Mouse (Mus musculus): ENCODE data around the gene Fitm1. TPM values are rescaled to one million over a fixed set of nuclear protein-coding genes. Genes with fewer than 3 reads are reported as not detected.

The Fitm1 gene
- polyA plus RNA-seq, 1 experiment from 2014 or later, result 0.63 TPM

- no peak for ATAC-seq
- H3K9me3 ChIP-seq (replicated peaks), result no peaks in the 10 kb centered on the region
- WGBS (ENCODE audit: insufficient replicate concordance), result 55% methylated on average over 3 of the region's 3 CpGs
- H3K27ac ChIP-seq, result no peak overlapping the region
- H3K9ac ChIP-seq, result no peak overlapping the region
- H3K4me1 ChIP-seq, result peaks cover 53% of the 10 kb centered on the region
- H3K27me3 ChIP-seq (replicated peaks), result no peaks in the 10 kb centered on the region
- H3K4me3 ChIP-seq, result no peak overlapping the region
- no peaks in the 10 kb centered on the region; the same call in 1 of the 2 replicates for H3K36me3 ChIP-seq
- H3K4me2 ChIP-seq, result no peak overlapping the region
These were observed 19.6 kb upstream of the Fitm1 start for GRCm38 (mm10) chr14:55555788-55556187.

DNA sequence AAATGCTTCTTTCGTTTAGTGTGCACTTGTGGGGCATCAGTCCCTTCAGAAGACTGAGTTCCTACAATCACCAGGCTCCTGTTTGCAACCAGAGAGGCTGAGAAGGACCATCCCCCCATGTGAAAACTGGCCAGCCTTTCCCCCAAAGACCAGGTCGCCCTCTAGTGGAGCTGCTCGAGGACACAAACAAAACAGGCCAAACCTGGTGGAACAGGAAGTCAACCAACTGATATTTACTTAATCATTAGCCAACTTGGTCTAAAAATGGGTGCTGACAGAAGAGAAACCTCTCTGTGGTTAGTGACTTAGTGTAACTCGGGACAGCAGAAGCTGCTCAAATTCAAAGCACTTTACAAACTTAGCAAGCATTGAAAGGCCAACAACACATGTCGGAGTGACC, 18.4 kb upstream of the Fitm1 start:
- peak overlapping the region; percentile 99 for H3K27ac ChIP-seq
- ATAC-seq, result no peak
- H3K4me3 ChIP-seq, result no peak overlapping the region
- 0 out of 2 replicates have a peak overlapping the region, but pooled peaks have one; percentile 17 for H3K9ac ChIP-seq
- H3K4me1 ChIP-seq, result peaks cover 65% of the 10 kb centered on the region
- H3K27me3 ChIP-seq (replicated peaks), result no peaks in the 10 kb centered on the region
- WGBS (ENCODE audit: insufficient replicate concordance), result 20% methylated on average over 5 of the region's 5 CpGs
- H3K36me3 ChIP-seq, result peaks cover 3% of the 10 kb centered on the region
- no peaks in the 10 kb centered on the region for H3K9me3 ChIP-seq (replicated peaks)
- no peak overlapping the region for H3K4me2 ChIP-seq

- Histone ChIP-seq H3K9ac (peak overlapping the region; percentile 50; the same call in 1 of the 2 replicates), H3K4me3 (no peak overlapping the region), H3K27me3 (replicated peaks) (no peaks in the 10 kb centered on the region), H3K9me3 (replicated peaks) (no peaks in the 10 kb centered on the region), H3K36me3 (peaks cover 9% of the 10 kb centered on the region), H3K4me2 (no peak overlapping the region), H3K27ac (peak overlapping the region; percentile 99), H3K4me1 (peaks cover 71% of the 10 kb centered on the region)
- 84% methylated on average over 3 of the region's 3 CpGs for WGBS (ENCODE audit: insufficient replicate concordance)
- ATAC-seq, result no peak
These were observed 17.8 kb upstream of the Fitm1 start for GRCm38 (mm10) chr14:55557587-55557986.

DNA sequence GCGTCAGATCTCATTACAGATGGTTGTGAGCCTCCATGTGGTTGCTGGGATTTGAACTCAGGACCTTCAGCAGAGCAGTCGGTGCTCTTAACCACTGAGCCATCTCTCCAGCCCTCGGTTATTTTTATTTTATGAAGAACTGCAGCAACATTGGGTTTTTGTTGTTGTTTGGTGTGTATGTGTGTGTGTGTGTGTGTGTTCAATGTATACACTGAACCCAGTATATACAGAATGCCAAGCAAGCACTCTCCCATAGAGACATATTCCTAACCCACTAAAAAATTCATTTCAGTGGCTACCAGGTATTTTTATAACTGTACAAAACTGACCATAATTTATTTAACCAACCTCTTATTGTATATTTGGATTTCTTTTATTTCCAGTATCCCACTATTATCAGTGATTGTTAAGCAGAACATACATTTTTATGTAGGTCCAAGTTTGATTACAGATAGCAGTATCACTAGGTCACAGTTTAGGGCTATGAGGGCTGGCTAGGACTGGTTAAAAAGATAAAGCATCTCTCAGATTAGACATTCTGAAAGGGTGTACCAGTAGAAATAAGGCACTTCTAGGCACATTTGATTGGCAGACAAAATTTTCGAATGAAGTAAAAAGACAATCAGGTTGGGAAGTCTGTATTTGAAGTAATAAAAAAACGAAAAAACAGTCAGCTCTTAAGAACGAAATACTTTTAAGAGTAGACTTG, 16.5 kb upstream of the Fitm1 start:
- H3K4me3 ChIP-seq, result peak overlapping the region; percentile 73
- peak overlapping the region; percentile 92 for H3K9ac ChIP-seq
- peak; percentile 44 for ATAC-seq
- H3K9me3 ChIP-seq (replicated peaks), result no peaks in the 10 kb centered on the region
- peaks cover 22% of the 10 kb centered on the region for H3K36me3 ChIP-seq
- peak overlapping the region; percentile 99 for H3K27ac ChIP-seq
- H3K4me2 ChIP-seq, result peak overlapping the region; percentile 90
- peaks cover 74% of the 10 kb centered on the region for H3K4me1 ChIP-seq
- WGBS (ENCODE audit: insufficient replicate concordance), result 33% methylated on average over 6 of the region's 6 CpGs
- H3K27me3 ChIP-seq (replicated peaks), result no peaks in the 10 kb centered on the region

DNA sequence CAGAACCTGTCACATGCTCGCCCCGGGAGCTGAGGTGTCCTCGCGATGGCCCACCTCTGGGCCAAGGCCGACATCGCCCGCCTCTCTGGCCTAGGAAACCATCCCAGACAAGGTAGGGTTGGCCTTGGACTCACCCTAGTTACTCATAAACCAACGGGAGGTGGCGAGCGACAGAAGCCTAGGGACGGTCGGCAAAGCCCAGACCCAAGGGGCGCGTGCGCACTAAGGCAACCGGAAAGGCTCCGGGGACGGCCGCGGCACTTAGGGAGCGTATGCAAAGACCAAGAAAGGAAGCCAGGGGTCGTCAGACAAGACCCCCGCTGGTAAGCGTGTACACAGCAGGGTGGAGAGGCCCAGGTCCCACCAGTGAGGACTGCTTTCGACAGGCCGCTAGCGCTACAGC, 15.6 kb upstream of the Fitm1 start, which contains the start of gene Dcaf11:
Dcaf11 (plus strand) TSS at position 208 of the 403 bp plus-strand sequence.
- Histone ChIP-seq H3K4me3 (peak within 1 kb of the TSS; percentile 73), H3K4me2 (peak within 1 kb of the TSS; percentile 90), H3K9me3 (replicated peaks) (no peaks in the 10 kb centered on the region), H3K4me1 (peaks cover 65% of the 10 kb centered on the region), H3K9ac (peak within 1 kb of the TSS; percentile 92), H3K27me3 (replicated peaks) (no peaks in the 10 kb centered on the region), H3K27ac (peak within 1 kb of the TSS; percentile 99), H3K36me3 (peaks cover 31% of the 10 kb centered on the region)
- peak; percentile 79 for ATAC-seq
- WGBS (ENCODE audit: insufficient replicate concordance), result under 1% methylated on average over 27 of the region's 27 CpGs

DNA sequence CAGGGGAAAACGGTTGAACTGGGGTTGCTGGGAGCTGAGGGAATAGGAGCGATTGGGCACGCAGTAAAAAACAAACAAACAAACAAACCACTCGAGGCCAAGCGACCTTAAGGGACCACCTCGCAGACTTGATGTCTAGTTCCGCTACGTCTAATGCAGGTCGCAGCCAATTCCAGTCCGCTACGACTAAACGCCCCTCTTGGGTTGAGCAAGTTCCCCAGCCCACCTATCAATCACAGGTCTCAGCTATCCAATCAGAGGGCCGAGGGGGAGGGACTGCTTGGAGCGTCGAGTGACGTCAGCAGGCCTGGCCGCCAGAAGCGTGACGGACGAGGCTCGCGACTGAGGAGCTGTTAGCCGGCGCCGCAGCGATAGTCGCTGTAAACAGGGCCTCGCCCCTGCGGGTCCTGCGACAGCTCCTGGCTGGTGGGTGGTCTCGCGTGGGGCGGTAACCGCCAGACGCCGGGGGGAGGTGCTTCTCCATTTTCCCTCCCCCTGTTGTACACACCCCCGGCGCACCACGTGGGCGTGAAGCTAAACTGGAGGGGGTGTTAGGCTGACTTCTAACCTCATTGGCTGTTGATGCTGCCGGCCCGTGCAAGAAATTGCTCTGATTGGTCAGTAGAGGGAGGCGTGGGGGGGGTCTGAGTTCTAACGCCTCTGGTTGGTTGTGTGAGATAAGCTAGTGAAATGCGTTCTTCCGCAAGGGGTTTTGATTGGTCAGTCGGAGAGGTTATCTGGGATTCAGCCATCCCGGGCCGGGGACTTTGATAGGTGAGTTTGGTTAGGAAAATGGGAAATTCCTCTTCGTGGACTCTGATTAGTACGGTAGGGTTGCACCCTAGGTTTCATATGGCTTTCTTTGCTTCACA, 15.0 kb upstream of the Fitm1 start, which contains the start of gene A730061H03Rik:
A730061H03Rik (minus strand) TSS at position 205 of the 872 bp plus-strand sequence.
- Histone ChIP-seq H3K4me3 (peak within 1 kb of the TSS; percentile 73), H3K36me3 (peaks cover 37% of the 10 kb centered on the region), H3K4me1 (peaks cover 59% of the 10 kb centered on the region), H3K27ac (peak within 1 kb of the TSS; percentile 99), H3K9me3 (replicated peaks) (no peaks in the 10 kb centered on the region), H3K9ac (peak within 1 kb of the TSS; percentile 92), H3K27me3 (replicated peaks) (no peaks in the 10 kb centered on the region), H3K4me2 (peak within 1 kb of the TSS; percentile 90)
- ATAC-seq, result peak; percentile 88
- WGBS (ENCODE audit: insufficient replicate concordance), result under 1% methylated on average over 51 of the region's 51 CpGs

- H3K27me3 ChIP-seq (replicated peaks), result no peaks in the 10 kb centered on the region
- H3K27ac ChIP-seq, result peak overlapping the region; percentile 67
- H3K4me1 ChIP-seq, result peaks cover 44% of the 10 kb centered on the region
- H3K9me3 ChIP-seq (replicated peaks), result no peaks in the 10 kb centered on the region
- H3K9ac ChIP-seq, result peak overlapping the region; percentile 66; the same call in 1 of the 2 replicates
- peaks cover 51% of the 10 kb centered on the region for H3K36me3 ChIP-seq
- ATAC-seq, result no peak
- peak overlapping the region; percentile 73; the same call in 1 of the 2 replicates for H3K4me3 ChIP-seq
- 83% methylated on average over 10 of the region's 10 CpGs for WGBS (ENCODE audit: insufficient replicate concordance)
- H3K4me2 ChIP-seq, result peak overlapping the region; percentile 90
These were observed 13.6 kb upstream of the Fitm1 start for GRCm38 (mm10) chr14:55561860-55562259.

DNA sequence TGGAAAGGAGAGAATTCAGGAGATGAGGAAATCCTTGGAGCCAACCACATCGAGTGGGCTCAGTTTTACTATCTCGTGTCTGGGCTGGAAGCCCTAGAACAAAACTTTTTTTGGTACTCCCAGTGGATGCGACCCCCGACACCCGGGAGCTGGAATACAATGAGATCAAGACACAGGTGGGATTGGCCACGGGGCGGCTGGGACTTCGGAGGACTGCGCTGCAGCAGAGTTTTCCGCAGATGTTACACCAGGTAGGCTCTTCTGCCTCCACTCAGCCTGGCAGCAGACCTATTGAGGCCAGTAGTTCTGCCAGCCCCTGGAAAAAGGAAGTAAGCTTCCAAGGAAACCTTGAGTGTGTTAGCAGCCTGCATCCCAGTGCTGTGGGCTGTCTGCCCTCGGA, 12.2 kb upstream of the Fitm1 start:
- H3K4me3 ChIP-seq, result no peak overlapping the region
- WGBS (ENCODE audit: insufficient replicate concordance), result 90% methylated on average over 11 of the region's 11 CpGs

DNA sequence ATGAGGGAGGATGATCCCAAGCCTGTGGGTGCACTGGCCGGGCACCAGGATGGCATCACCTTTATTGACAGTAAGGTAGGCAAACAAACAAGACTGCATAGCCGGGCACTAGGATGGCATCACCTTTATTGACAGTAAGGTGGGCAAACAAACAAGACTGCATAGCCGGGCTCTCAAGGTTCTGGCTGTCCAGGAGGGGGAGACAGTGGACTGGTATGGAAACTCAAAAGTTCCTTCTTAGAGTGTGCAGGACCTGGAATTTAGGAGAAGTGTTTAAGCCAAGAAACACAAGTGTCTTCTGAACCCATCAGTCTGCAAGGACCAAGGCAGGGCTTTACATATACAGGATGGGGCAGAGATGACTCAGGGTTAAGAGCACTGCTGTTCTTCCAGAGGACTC, 9.7 kb upstream of the Fitm1 start:
- H3K9ac ChIP-seq, result no peak overlapping the region

More for the DNA sequence above, 12.2 kb upstream of the Fitm1 start:
- Histone ChIP-seq H3K36me3 (peaks cover 65% of the 10 kb centered on the region), H3K27ac (no peak overlapping the region), H3K4me1 (peaks cover 30% of the 10 kb centered on the region), H3K9ac (no peak overlapping the region), H3K9me3 (replicated peaks) (no peaks in the 10 kb centered on the region), H3K27me3 (replicated peaks) (no peaks in the 10 kb centered on the region), H3K4me2 (no peak overlapping the region)
- no peak for ATAC-seq

GRCm38 (mm10) chr14:55567496-55567895, 7.9 kb upstream of the Fitm1 start:
- Histone ChIP-seq H3K4me2 (no peak overlapping the region), H3K9me3 (replicated peaks) (no peaks in the 10 kb centered on the region), H3K4me1 (peaks cover 23% of the 10 kb centered on the region), H3K27me3 (replicated peaks) (no peaks in the 10 kb centered on the region), H3K9ac (no peak overlapping the region), H3K36me3 (peaks cover 84% of the 10 kb centered on the region), H3K4me3 (no peak overlapping the region), H3K27ac (no peak overlapping the region)
- no peak for ATAC-seq
- 88% methylated on average over 3 of the region's 3 CpGs for WGBS (ENCODE audit: insufficient replicate concordance)

More for the DNA sequence above, 9.7 kb upstream of the Fitm1 start:
- no peak for ATAC-seq
- Histone ChIP-seq H3K36me3 (peaks cover 88% of the 10 kb centered on the region), H3K9me3 (replicated peaks) (no peaks in the 10 kb centered on the region), H3K27me3 (replicated peaks) (no peaks in the 10 kb centered on the region), H3K27ac (no peak overlapping the region), H3K4me1 (peaks cover 27% of the 10 kb centered on the region), H3K4me3 (no peak overlapping the region), H3K4me2 (no peak overlapping the region)
- 77% methylated on average over 3 of the region's 3 CpGs for WGBS (ENCODE audit: insufficient replicate concordance)

GRCm38 (mm10) chr14:55570588-55570987, 4.8 kb upstream of the Fitm1 start:
- 0 out of 2 replicates have a peak overlapping the region, but pooled peaks have one; percentile 12 for H3K9ac ChIP-seq
- H3K4me3 ChIP-seq, result no peak overlapping the region
- 0 out of 2 replicates have a peak overlapping the region, but pooled peaks have one; percentile 22 for H3K27ac ChIP-seq
- peaks cover 24% of the 10 kb centered on the region for H3K4me1 ChIP-seq
- WGBS (ENCODE audit: insufficient replicate concordance), result 74% methylated on average over 2 of the region's 2 CpGs
- no peaks in the 10 kb centered on the region for H3K27me3 ChIP-seq (replicated peaks)
- no peak for ATAC-seq
- H3K9me3 ChIP-seq (replicated peaks), result no peaks in the 10 kb centered on the region
- H3K4me2 ChIP-seq, result no peak overlapping the region
- H3K36me3 ChIP-seq, result peaks cover 53% of the 10 kb centered on the region

DNA sequence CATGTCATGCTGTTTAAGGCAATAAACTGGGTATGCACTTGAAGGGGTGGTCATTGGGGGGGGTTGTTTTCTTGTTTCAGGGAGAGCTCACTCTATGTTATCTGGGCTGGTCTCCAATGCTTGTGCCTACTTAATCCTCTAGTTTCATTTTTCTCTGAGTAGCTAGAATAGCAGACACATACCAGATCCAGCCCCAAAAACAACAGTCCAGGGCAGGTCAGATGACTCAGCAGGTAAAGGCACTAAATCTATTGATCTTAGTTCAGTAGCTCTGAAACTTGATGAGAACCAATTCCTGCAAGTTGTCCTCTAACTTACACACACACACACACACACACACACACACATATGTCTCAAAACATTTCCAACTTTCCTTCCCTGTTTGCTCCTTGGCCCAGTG, 3.7 kb upstream of the Fitm1 start:
- Histone ChIP-seq H3K9ac (no peak overlapping the region), H3K4me2 (no peak overlapping the region), H3K27me3 (replicated peaks) (no peaks in the 10 kb centered on the region), H3K9me3 (replicated peaks) (no peaks in the 10 kb centered on the region), H3K36me3 (peaks cover 41% of the 10 kb centered on the region), H3K4me1 (peaks cover 34% of the 10 kb centered on the region), H3K27ac (0 out of 2 replicates have a peak overlapping the region, but pooled peaks have one; percentile 22), H3K4me3 (no peak overlapping the region)
- no peak for ATAC-seq

Data from liver, embryonic 12.5 days (tissue).